Mouse (Mus musculus) CH12.LX (cell line): ENCODE measurements around the gene Mtcp1. TPM values are rescaled to one million over a fixed set of nuclear protein-coding genes. Genes with fewer than 3 reads are reported as not detected.

ENCODE experiments used
- DNase-seq: peaks from one replicate; pipeline ENCODE4 v3.0.0-alpha.2; 2013; ENCODE audit errors: extremely low read depth
- H3K27ac ChIP-seq: 2 replicates; pipeline ENCODE4 v1.5.1; 2012; ENCODE audit warnings: low read depth, mild to moderate bottlenecking, control low read depth, moderate library complexity; ENCODE audit not compliant: insufficient read depth
- H3K27me3 ChIP-seq: replicated peaks from 2 replicates; pipeline ENCODE3; 2012; ENCODE audit warnings: inconsistent platforms
- H3K36me3 ChIP-seq, 2 experiments: replicated peaks in 1 of 2; 2 replicates each; pipeline versions ENCODE3 to v1.6.1; 2012; ENCODE audit warnings: inconsistent platforms in 1 of 2, low read length in 1 of 2, mild to moderate bottlenecking in 1 of 2, mixed read lengths in 1 of 2, moderate library complexity in 1 of 2; ENCODE audit not compliant: control insufficient read depth in 1 of 2, insufficient read depth in 1 of 2
- H3K4me1 ChIP-seq, 2 experiments: 2 replicates each; pipeline ENCODE4 v1.6.1; 2012; ENCODE audit warnings: inconsistent platforms in 1 of 2, moderate library complexity in 1 of 2; ENCODE audit not compliant: insufficient read depth in 2 of 2, control insufficient read depth in 1 of 2
- H3K4me2 ChIP-seq: 2 replicates; pipeline ENCODE4 v1.6.1; 2012; ENCODE audit warnings: low read depth, mild to moderate bottlenecking, control low read depth; ENCODE audit not compliant: poor library complexity, insufficient read depth, severe bottlenecking
- H3K4me3 ChIP-seq, 3 experiments: fragments of 150-350 bp in 1 of 3; sonication (generic) in 1 of 3; replicated peaks in 1 of 3; 2 replicates each; pipeline versions ENCODE3 to v1.5.1; 2011 to 2012; ENCODE audit warnings: low read depth in 2 of 3, low read length in 2 of 3, mild to moderate bottlenecking in 2 of 3, moderate library complexity in 2 of 3, control low read depth in 1 of 3, improper control_type of control experiment in 1 of 3, inconsistent platforms in 1 of 3, mixed read lengths in 1 of 3; ENCODE audit not compliant: poor library complexity in 1 of 3
- H3K79me2 ChIP-seq: replicated peaks from 2 replicates; pipeline ENCODE4 v1.6.1; 2012; ENCODE audit warnings: mild to moderate bottlenecking, moderate library complexity; ENCODE audit not compliant: control insufficient read depth, poor library complexity, insufficient read depth, severe bottlenecking; ENCODE audit errors: extremely low read depth
- H3K9ac ChIP-seq: 2 replicates; pipeline ENCODE4 v1.6.1; 2012; ENCODE audit warnings: low read depth, mild to moderate bottlenecking, control low read depth, moderate library complexity; ENCODE audit not compliant: insufficient read depth
- H3K9me3 ChIP-seq: replicated peaks from 2 replicates; pipeline ENCODE3; 2012; ENCODE audit warnings: low read length, inconsistent platforms, mixed read lengths
- CHD2 ChIP-seq: IDR thresholded peaks from 2 replicates; pipeline ENCODE4 v1.6.1; 2011; ENCODE audit warnings: low read length, improper control_type of control experiment
- ELF1 ChIP-seq: IDR thresholded peaks from 2 replicates; pipeline ENCODE4 v1.6.1; 2014; ENCODE audit warnings: low read depth, mild to moderate bottlenecking, inconsistent platforms, low read length, improper control_type of control experiment
- IRF4 ChIP-seq: IDR thresholded peaks from 2 replicates; pipeline ENCODE4 v1.6.1; 2014; ENCODE audit warnings: low read depth, mild to moderate bottlenecking, inconsistent platforms, low read length, improper control_type of control experiment
- JUN ChIP-seq: IDR thresholded peaks from 2 replicates; pipeline ENCODE4 v1.6.1; 2011; ENCODE audit warnings: low read depth, mild to moderate bottlenecking, low read length, improper control_type of control experiment, moderate library complexity; ENCODE audit not compliant: insufficient read depth
- JUND ChIP-seq: conservative IDR thresholded peaks from 2 replicates; pipeline ENCODE4 v1.6.1; 2011; ENCODE audit warnings: low read depth, low read length, improper control_type of control experiment
- MAFK ChIP-seq: IDR thresholded peaks from 2 replicates; pipeline ENCODE4 v1.6.1; 2011; ENCODE audit warnings: low read length, improper control_type of control experiment; ENCODE audit not compliant: insufficient replicate concordance
- MYC ChIP-seq: IDR thresholded peaks from 2 replicates; pipeline ENCODE4 v1.6.1; 2011; ENCODE audit warnings: low read depth, mild to moderate bottlenecking, improper control_type of control experiment, low read length
- NRF1 ChIP-seq: IDR thresholded peaks from 2 replicates; pipeline ENCODE4 v1.6.1; 2014; ENCODE audit warnings: low read depth, mild to moderate bottlenecking, inconsistent platforms, low read length, improper control_type of control experiment, moderate library complexity
- PAX5 ChIP-seq: IDR thresholded peaks from 2 replicates; pipeline ENCODE4 v1.6.1; 2012; ENCODE audit warnings: low read length, inconsistent platforms, mixed read lengths
- SIN3A ChIP-seq: IDR thresholded peaks from 2 replicates; pipeline ENCODE4 v1.6.1; 2012; ENCODE audit warnings: low read length, improper control_type of control experiment, inconsistent platforms
- USF1 ChIP-seq: IDR thresholded peaks from 2 replicates; pipeline ENCODE4 v1.6.1; 2014; ENCODE audit warnings: low read depth, mild to moderate bottlenecking, inconsistent platforms, low read length, improper control_type of control experiment
- ZC3H11A ChIP-seq: IDR thresholded peaks from 2 replicates; pipeline ENCODE4 v1.6.1; 2012; ENCODE audit warnings: low read depth, mild to moderate bottlenecking, inconsistent platforms, low read length, improper control_type of control experiment
- ZMIZ1 ChIP-seq: IDR thresholded peaks from 2 replicates; pipeline ENCODE4 v1.6.1; 2012; ENCODE audit warnings: low read depth, mild to moderate bottlenecking, inconsistent platforms, low read length, improper control_type of control experiment
- dilution Hi-C: fragments of 300-500 bp; cut with MboI; formaldehyde crosslinking; loops from 2 replicates; pipeline ENCODE4 v1.14.3; 2020; ENCODE audit warnings: low sequenced_read_pairs; ENCODE audit not compliant: extremely low pct_unique_long_range_greater_than_20kb, extremely low pct_ligation_motif_present
- in situ Hi-C: fragments of 300-500 bp; cut with MboI; formaldehyde crosslinking; loops from 3 replicates; pipeline ENCODE4 v1.14.3; 2019; ENCODE audit warnings: low sequenced_read_pairs, low pct_ligation_motif_present, low pct_unique_long_range_greater_than_20kb, mixed read lengths
- polyA plus RNA-seq: library from polyadenylated mRNA; unstranded; fragments of >175 nt; gene quantifications from 2 replicates; pipeline ENCODE4 v1.2.1, GENCODE M21; 2012; ENCODE audit warnings: low read depth; ENCODE audit not compliant: insufficient read length
- total RNA-seq, 2 experiments: library from RNA; depleted of rRNA; stranded (reverse); fragments of 300-350 nt in 1 of 2; fragments of >200 nt in 1 of 2; gene quantifications; 2 replicates each; pipeline ENCODE4 v1.2.3; 2012 to 2014

Gene Mtcp1
- total and polyA plus RNA-seq, 3 experiments, result 4.5 to 7.3 (median 6.7) TPM

GRCm38 (mm10) chrX:75370197-75370596 is 46.2 kb downstream of the Mtcp1 start:
- H3K4me1 ChIP-seq, result no peaks in the 10 kb centered on the region
- H3K27ac ChIP-seq, result no peak overlapping the region
- H3K27me3 ChIP-seq, result no peaks in the 10 kb centered on the region
- no peaks in the 10 kb centered on the region for H3K36me3 ChIP-seq
- dilution Hi-C loops, result no loop called here
- H3K9ac ChIP-seq, result no peak overlapping the region
- no peak for TF ChIP-seq JUN
- no peak for TF ChIP-seq CHD2
- TF ChIP-seq MYC, result no peak
- TF ChIP-seq ELF1, result no peak
- TF ChIP-seq PAX5, result no peak
- TF ChIP-seq USF1, result no peak
- TF ChIP-seq SIN3A, result no peak
- TF ChIP-seq NRF1, result no peak
- TF ChIP-seq ZC3H11A, result no peak
- TF ChIP-seq ZMIZ1, result no peak
- TF ChIP-seq IRF4, result no peak
- TF ChIP-seq JUND, result no peak
- no peak for TF ChIP-seq MAFK
- H3K79me2 ChIP-seq, result no peaks in the 10 kb centered on the region
- no peak overlapping the region for H3K4me3 ChIP-seq
- no peaks in the 10 kb centered on the region for H3K9me3 ChIP-seq
- H3K4me2 ChIP-seq, result no peak overlapping the region
- in situ Hi-C loops, result no loop called here
- DNase-seq, result no peak

Other genes starting within 250 kb of the Mtcp1 start
- gene Fundc2, start 34.2 kb downstream of the Mtcp1 start, total RNA-seq (2012; rRNA removed), result 13.3 and 14.5 TPM in 2 replicates
- 27.4 and 30.0 TPM in 2 replicates for gene Fundc2, start 34.2 kb downstream of the Mtcp1 start, total RNA-seq (2014; rRNA removed)
- gene Fundc2, start 34.2 kb downstream of the Mtcp1 start, polyA plus RNA-seq, result 42.9 and 45.9 TPM in 2 replicates
- gene F8, start 34.0 kb downstream of the Mtcp1 start, total RNA-seq (2012; rRNA removed), result 1.6 and 2.8 TPM in 2 replicates
- gene F8, start 34.0 kb downstream of the Mtcp1 start, total RNA-seq (2014; rRNA removed), result 2.6 and 4.1 TPM in 2 replicates
- 0.76 and 1.2 TPM in 2 replicates for gene F8, start 34.0 kb downstream of the Mtcp1 start, polyA plus RNA-seq
- gene Cmc4, start within 50 bp of the Mtcp1 start, total RNA-seq (2012; rRNA removed), result 4.5 and 5.4 TPM in 2 replicates
- gene Cmc4, start within 50 bp of the Mtcp1 start, total RNA-seq (2014; rRNA removed), result 11.2 and 11.9 TPM in 2 replicates
- gene Cmc4, start within 50 bp of the Mtcp1 start, polyA plus RNA-seq, result 8.2 and 8.8 TPM in 2 replicates
- gene Brcc3, start within 50 bp of the Mtcp1 start, total RNA-seq (2012; rRNA removed), result 22.9 and 26.0 TPM in 2 replicates
- gene Brcc3, start within 50 bp of the Mtcp1 start, total RNA-seq (2014; rRNA removed), result 45.5 and 45.9 TPM in 2 replicates
- gene Brcc3, start within 50 bp of the Mtcp1 start, polyA plus RNA-seq, result 68.0 and 68.2 TPM in 2 replicates
- 61.9 and 74.5 TPM in 2 replicates for gene Vbp1, start 97.7 kb upstream of the Mtcp1 start, total RNA-seq (2012; rRNA removed)
- 244 and 293 TPM in 2 replicates for gene Vbp1, start 97.7 kb upstream of the Mtcp1 start, total RNA-seq (2014; rRNA removed)
- gene Vbp1, start 97.7 kb upstream of the Mtcp1 start, polyA plus RNA-seq, result 94.9 and 101 TPM in 2 replicates
- gene Rab39b, start 161.6 kb upstream of the Mtcp1 start, total RNA-seq (2012; rRNA removed), result not detected in 2 replicates
- gene Rab39b, start 161.6 kb upstream of the Mtcp1 start, total RNA-seq (2014; rRNA removed), result not detected in 2 replicates
- not detected in 2 replicates for gene Rab39b, start 161.6 kb upstream of the Mtcp1 start, polyA plus RNA-seq